Mouse (Mus musculus) CH12.LX (cell line): ENCODE results near the gene Sec11a. TPM values are rescaled to one million over a fixed set of nuclear protein-coding genes. Genes with fewer than 3 reads are reported as not detected.

Experiments
- DNase-seq: peaks from one replicate; pipeline ENCODE4 v3.0.0-alpha.2; 2013; ENCODE audit errors: extremely low read depth
- H3K27ac ChIP-seq: 2 replicates; pipeline ENCODE4 v1.5.1; 2012; ENCODE audit warnings: low read depth, mild to moderate bottlenecking, control low read depth, moderate library complexity; ENCODE audit not compliant: insufficient read depth
- H3K27me3 ChIP-seq: replicated peaks from 2 replicates; pipeline ENCODE3; 2012; ENCODE audit warnings: inconsistent platforms
- H3K36me3 ChIP-seq, 2 experiments: replicated peaks in 1 of 2; 2 replicates each; pipeline versions ENCODE3 to v1.6.1; 2012; ENCODE audit warnings: inconsistent platforms in 1 of 2, low read length in 1 of 2, mild to moderate bottlenecking in 1 of 2, mixed read lengths in 1 of 2, moderate library complexity in 1 of 2; ENCODE audit not compliant: control insufficient read depth in 1 of 2, insufficient read depth in 1 of 2
- H3K4me1 ChIP-seq, 2 experiments: 2 replicates each; pipeline ENCODE4 v1.6.1; 2012; ENCODE audit warnings: inconsistent platforms in 1 of 2, moderate library complexity in 1 of 2; ENCODE audit not compliant: insufficient read depth in 2 of 2, control insufficient read depth in 1 of 2
- H3K4me2 ChIP-seq: 2 replicates; pipeline ENCODE4 v1.6.1; 2012; ENCODE audit warnings: low read depth, mild to moderate bottlenecking, control low read depth; ENCODE audit not compliant: poor library complexity, insufficient read depth, severe bottlenecking
- H3K4me3 ChIP-seq, 3 experiments: fragments of 150-350 bp in 1 of 3; sonication (generic) in 1 of 3; replicated peaks in 1 of 3; 2 replicates each; pipeline versions ENCODE3 to v1.5.1; 2011 to 2012; ENCODE audit warnings: low read depth in 2 of 3, low read length in 2 of 3, mild to moderate bottlenecking in 2 of 3, moderate library complexity in 2 of 3, control low read depth in 1 of 3, improper control_type of control experiment in 1 of 3, inconsistent platforms in 1 of 3, mixed read lengths in 1 of 3; ENCODE audit not compliant: poor library complexity in 1 of 3
- H3K79me2 ChIP-seq: replicated peaks from 2 replicates; pipeline ENCODE4 v1.6.1; 2012; ENCODE audit warnings: mild to moderate bottlenecking, moderate library complexity; ENCODE audit not compliant: control insufficient read depth, poor library complexity, insufficient read depth, severe bottlenecking; ENCODE audit errors: extremely low read depth
- H3K9ac ChIP-seq: 2 replicates; pipeline ENCODE4 v1.6.1; 2012; ENCODE audit warnings: low read depth, mild to moderate bottlenecking, control low read depth, moderate library complexity; ENCODE audit not compliant: insufficient read depth
- H3K9me3 ChIP-seq: replicated peaks from 2 replicates; pipeline ENCODE3; 2012; ENCODE audit warnings: low read length, inconsistent platforms, mixed read lengths
- BHLHE40 ChIP-seq: IDR thresholded peaks from 2 replicates; pipeline ENCODE4 v1.6.1; 2011; ENCODE audit warnings: mild to moderate bottlenecking, low read depth, low read length, improper control_type of control experiment
- CHD2 ChIP-seq: IDR thresholded peaks from 2 replicates; pipeline ENCODE4 v1.6.1; 2011; ENCODE audit warnings: low read length, improper control_type of control experiment
- ELF1 ChIP-seq: IDR thresholded peaks from 2 replicates; pipeline ENCODE4 v1.6.1; 2014; ENCODE audit warnings: low read depth, mild to moderate bottlenecking, inconsistent platforms, low read length, improper control_type of control experiment
- EP300 ChIP-seq: IDR thresholded peaks from 2 replicates; pipeline ENCODE4 v1.6.1; 2011; ENCODE audit warnings: low read length, improper control_type of control experiment
- HCFC1 ChIP-seq: IDR thresholded peaks from 2 replicates; pipeline ENCODE4 v1.6.1; 2012; ENCODE audit warnings: low read depth, mild to moderate bottlenecking, inconsistent platforms, low read length, improper control_type of control experiment
- IRF4 ChIP-seq: IDR thresholded peaks from 2 replicates; pipeline ENCODE4 v1.6.1; 2014; ENCODE audit warnings: low read depth, mild to moderate bottlenecking, inconsistent platforms, low read length, improper control_type of control experiment
- MAFK ChIP-seq: IDR thresholded peaks from 2 replicates; pipeline ENCODE4 v1.6.1; 2011; ENCODE audit warnings: low read length, improper control_type of control experiment; ENCODE audit not compliant: insufficient replicate concordance
- MAZ ChIP-seq: IDR thresholded peaks from 2 replicates; pipeline ENCODE4 v1.6.1; 2012; ENCODE audit warnings: low read depth, mild to moderate bottlenecking, inconsistent platforms, low read length, improper control_type of control experiment, moderate library complexity
- MXI1 ChIP-seq: IDR thresholded peaks from 2 replicates; pipeline ENCODE4 v1.6.1; 2011; ENCODE audit warnings: mild to moderate bottlenecking, low read depth, low read length, improper control_type of control experiment
- NRF1 ChIP-seq: IDR thresholded peaks from 2 replicates; pipeline ENCODE4 v1.6.1; 2014; ENCODE audit warnings: low read depth, mild to moderate bottlenecking, inconsistent platforms, low read length, improper control_type of control experiment, moderate library complexity
- PAX5 ChIP-seq: IDR thresholded peaks from 2 replicates; pipeline ENCODE4 v1.6.1; 2012; ENCODE audit warnings: low read length, inconsistent platforms, mixed read lengths
- RAD21 ChIP-seq: IDR thresholded peaks from 2 replicates; pipeline ENCODE4 v1.6.1; 2011; ENCODE audit warnings: low read depth, mild to moderate bottlenecking, low read length, improper control_type of control experiment, moderate library complexity
- SMC3 ChIP-seq: IDR thresholded peaks from 2 replicates; pipeline ENCODE4 v1.6.1; 2011; ENCODE audit warnings: low read depth, low read length, improper control_type of control experiment
- TCF12 ChIP-seq: IDR thresholded peaks from 2 replicates; pipeline ENCODE4 v1.6.1; 2014; ENCODE audit warnings: low read depth, mild to moderate bottlenecking, inconsistent platforms, low read length, improper control_type of control experiment
- ZKSCAN1 ChIP-seq: IDR thresholded peaks from 2 replicates; pipeline ENCODE4 v1.6.1; 2012; ENCODE audit warnings: low read depth, inconsistent platforms, low read length, improper control_type of control experiment, borderline replicate concordance
- dilution Hi-C: fragments of 300-500 bp; cut with MboI; formaldehyde crosslinking; loops from 2 replicates; pipeline ENCODE4 v1.14.3; 2020; ENCODE audit warnings: low sequenced_read_pairs; ENCODE audit not compliant: extremely low pct_unique_long_range_greater_than_20kb, extremely low pct_ligation_motif_present
- in situ Hi-C: fragments of 300-500 bp; cut with MboI; formaldehyde crosslinking; loops from 3 replicates; pipeline ENCODE4 v1.14.3; 2019; ENCODE audit warnings: low sequenced_read_pairs, low pct_ligation_motif_present, low pct_unique_long_range_greater_than_20kb, mixed read lengths
- polyA plus RNA-seq: library from polyadenylated mRNA; unstranded; fragments of >175 nt; gene quantifications from 2 replicates; pipeline ENCODE4 v1.2.1, GENCODE M21; 2012; ENCODE audit warnings: low read depth; ENCODE audit not compliant: insufficient read length
- total RNA-seq, 2 experiments: library from RNA; depleted of rRNA; stranded (reverse); fragments of 300-350 nt in 1 of 2; fragments of >200 nt in 1 of 2; gene quantifications; 2 replicates each; pipeline ENCODE4 v1.2.3; 2012 to 2014

The Sec11a gene
- total and polyA plus RNA-seq, 3 experiments = 93.5 to 141 (median 126) TPM

GRCm38 (mm10) chr7:80864151-80864550, 83.4 kb downstream of the Sec11a start:
- peaks cover 2 to 32% of the 10 kb centered on the region in 2 experiments; a peak in 3 of 4 replicates for H3K4me1 ChIP-seq
- H3K27ac ChIP-seq = no peak overlapping the region
- no peaks in the 10 kb centered on the region for H3K79me2 ChIP-seq
- TF ChIP-seq IRF4 = no peak
- no peak for TF ChIP-seq RAD21
- TF ChIP-seq BHLHE40 = no peak
- TF ChIP-seq CHD2 = no peak
- TF ChIP-seq MXI1 = no peak
- TF ChIP-seq MAZ = no peak
- TF ChIP-seq HCFC1 = no peak
- no peak for TF ChIP-seq ZKSCAN1
- no peak for TF ChIP-seq MAFK
- no peak for TF ChIP-seq ELF1
- TF ChIP-seq EP300 = no peak
- TF ChIP-seq SMC3 = no peak
- H3K4me2 ChIP-seq = no peak overlapping the region
- H3K36me3 ChIP-seq = peaks cover 2 to 41% of the 10 kb centered on the region in 2 experiments
- H3K9ac ChIP-seq = no peak overlapping the region
- DNase-seq = no peak
- H3K4me3 ChIP-seq = no peak overlapping the region
- no peaks in the 10 kb centered on the region for H3K27me3 ChIP-seq
- in situ Hi-C loops (no loop called here), dilution Hi-C loops (no loop called here)
- no peaks in the 10 kb centered on the region for H3K9me3 ChIP-seq

DNA sequence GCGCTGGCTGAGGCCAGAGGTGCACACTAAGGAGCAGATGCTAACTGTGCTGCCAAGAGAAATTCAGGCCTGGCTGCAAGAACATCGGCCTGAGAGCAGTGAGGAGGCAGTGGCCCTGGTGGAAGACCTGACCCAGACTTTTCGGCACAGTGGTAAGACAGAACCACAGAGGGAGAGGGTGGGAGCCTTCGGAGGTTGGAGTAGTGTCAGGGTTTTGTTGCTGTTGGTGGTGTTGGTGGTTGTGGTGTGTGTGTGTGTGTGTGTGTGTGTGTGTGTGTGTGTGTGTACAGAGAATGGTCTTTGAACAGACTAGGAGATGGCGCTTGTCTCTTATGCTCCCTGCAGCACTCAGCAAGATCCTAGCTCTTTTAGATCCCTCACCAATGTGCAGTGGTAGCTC, 84.1 kb downstream of the Sec11a start:
- no peak for DNase-seq
- in situ Hi-C loops = no loop called here
- H3K9ac ChIP-seq = no peak overlapping the region
- H3K27ac ChIP-seq = no peak overlapping the region
- no peak overlapping the region for H3K4me3 ChIP-seq
- no peaks in the 10 kb centered on the region for H3K27me3 ChIP-seq
- peaks cover 2 to 36% of the 10 kb centered on the region in 2 experiments for H3K36me3 ChIP-seq
- H3K79me2 ChIP-seq = no peaks in the 10 kb centered on the region
- no peaks in the 10 kb centered on the region for H3K9me3 ChIP-seq
- no peak for TF ChIP-seq PAX5
- no peak for TF ChIP-seq NRF1
- TF ChIP-seq SMC3 = no peak
- TF ChIP-seq TCF12 = no peak
- TF ChIP-seq IRF4 = no peak
- peaks cover 2 to 32% of the 10 kb centered on the region in 2 experiments; a peak in 3 of 4 replicates for H3K4me1 ChIP-seq
- dilution Hi-C loops = no loop called here
- H3K4me2 ChIP-seq = no peak overlapping the region
